Mouse (Mus musculus): ENCODE measurements at regions not wholly inside any gene's neighbourhood (a gene's known extent, or its start where the extent isn't known, plus 50 kb on each side); places are given as distances from the start of the nearest gene placed in this dataset.

DNA sequence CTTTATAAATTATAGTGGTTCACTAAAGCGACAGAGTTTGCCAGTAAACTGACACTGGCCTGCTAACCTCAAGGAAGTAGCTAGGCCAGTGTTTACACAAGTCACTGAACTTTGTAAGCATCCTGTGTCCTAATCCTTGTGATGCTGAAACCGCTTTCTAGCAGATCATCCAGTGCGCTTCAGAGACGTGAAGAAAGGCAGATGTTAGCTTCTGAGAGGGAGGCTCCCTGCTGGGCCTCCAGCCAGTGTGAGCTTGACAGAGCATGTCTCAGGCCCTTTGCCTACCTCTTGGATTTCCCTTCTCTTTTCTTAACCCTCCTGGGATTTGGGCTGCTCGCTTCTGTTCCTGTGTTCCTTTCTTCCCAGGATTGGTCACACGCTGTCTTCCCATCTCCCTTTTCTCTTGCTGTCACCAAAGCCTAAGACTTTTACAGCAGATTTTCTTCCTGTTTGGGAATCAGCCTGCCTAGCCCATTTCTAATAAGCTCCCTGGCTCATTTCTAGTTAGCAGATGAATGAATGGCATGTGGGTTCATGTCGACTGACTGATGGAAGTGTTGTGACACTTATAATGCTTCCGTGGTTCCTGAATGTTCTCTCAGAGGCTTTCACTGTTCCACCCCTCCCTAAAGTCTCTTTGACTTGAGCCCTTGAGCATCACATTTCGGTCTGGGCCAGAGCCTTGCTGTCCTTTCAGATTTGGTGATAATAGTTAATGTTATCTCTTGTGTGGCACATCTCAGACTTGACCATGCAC lies 79.1 kb upstream of the Ednra start:
- no peak for TF ChIP-seq POLR2A (IDR thresholded peaks at IDR 0.05; ENCODE audit: borderline replicate concordance, extremely low read depth, low read depth, low read length)
- TF ChIP-seq CTCF (IDR thresholded peaks at IDR 0.05; ENCODE audit: insufficient read depth, low read length): no peak

All from lung, adult 2 months (tissue).